Mouse (Mus musculus): Measurements from ENCODE around the gene Zbtb43.

Gene Zbtb43

DNA sequence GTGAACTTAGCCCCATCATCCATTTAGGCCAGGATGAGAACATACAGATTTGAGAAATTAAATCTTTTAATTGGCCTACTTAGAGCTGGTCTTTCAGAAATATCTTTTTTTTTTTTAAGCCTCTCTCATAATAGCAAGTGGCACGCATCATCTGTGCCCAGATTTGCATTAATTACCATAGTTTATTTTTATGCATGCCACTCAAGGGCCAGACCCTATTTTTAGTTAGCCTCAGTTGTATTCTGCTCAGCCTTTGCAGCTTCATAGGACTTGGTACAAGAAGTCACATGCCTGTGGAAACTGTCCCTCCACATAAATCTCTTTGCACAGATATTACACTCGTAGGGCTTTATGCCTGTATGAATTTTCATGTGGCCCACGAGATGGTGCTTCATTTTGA, 14.9 kb downstream of the Zbtb43 start:
- no peak for DNase-seq

GRCm38 (mm10) chr2:33452721-33453120, 15.6 kb downstream of the Zbtb43 start:
- no peak for DNase-seq

- DNase-seq, result no peak
These were observed 16.2 kb downstream of the Zbtb43 start for GRCm38 (mm10) chr2:33452140-33452539.

- DNase-seq, result no peak
These were observed 17.1 kb downstream of the Zbtb43 start for GRCm38 (mm10) chr2:33451038-33451978.

- peak; percentile 65 for DNase-seq
These were observed 19.1 kb downstream of the Zbtb43 start for GRCm38 (mm10) chr2:33449119-33449873.

DNA sequence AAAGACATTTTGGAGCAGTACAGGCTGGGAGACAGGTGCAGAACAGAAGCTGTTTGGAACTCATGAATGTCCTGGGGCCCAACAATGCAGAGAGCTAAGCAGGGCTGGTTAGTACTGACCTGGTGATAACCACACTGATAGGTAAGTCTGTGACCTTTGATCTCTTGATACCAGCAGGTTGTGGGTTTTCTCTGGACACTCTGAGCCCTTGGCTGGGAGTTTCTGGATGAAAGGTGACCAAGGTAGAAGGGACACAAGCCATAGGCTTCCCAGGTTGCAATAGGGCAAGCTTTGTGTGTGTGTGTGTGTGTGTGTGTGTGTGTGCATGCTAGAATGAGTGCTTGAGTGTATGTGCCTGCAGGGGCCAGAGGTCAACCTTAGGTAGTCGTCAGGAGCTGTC, 21.6 kb downstream of the Zbtb43 start:
- no peak for DNase-seq

DNA sequence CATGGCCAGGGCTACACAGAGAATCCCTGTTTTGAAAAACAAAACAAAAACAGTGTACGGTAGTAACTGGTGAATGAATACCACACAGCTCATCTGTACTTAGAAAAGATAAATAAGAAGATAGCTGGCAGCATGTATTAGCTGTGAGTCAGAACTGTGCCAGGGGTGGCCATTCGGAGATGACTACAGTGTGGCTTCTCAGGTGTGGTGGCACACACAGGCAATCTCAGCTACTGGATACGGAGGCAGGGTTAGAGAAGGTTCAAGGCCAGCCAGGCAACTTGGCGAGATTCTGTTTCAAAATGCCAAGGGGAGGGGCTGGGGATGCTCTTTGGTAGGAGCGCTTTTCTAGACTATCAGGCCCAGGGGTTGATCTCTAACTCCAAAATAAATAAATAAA, 22.6 kb downstream of the Zbtb43 start:
- DNase-seq, result no peak

DNA sequence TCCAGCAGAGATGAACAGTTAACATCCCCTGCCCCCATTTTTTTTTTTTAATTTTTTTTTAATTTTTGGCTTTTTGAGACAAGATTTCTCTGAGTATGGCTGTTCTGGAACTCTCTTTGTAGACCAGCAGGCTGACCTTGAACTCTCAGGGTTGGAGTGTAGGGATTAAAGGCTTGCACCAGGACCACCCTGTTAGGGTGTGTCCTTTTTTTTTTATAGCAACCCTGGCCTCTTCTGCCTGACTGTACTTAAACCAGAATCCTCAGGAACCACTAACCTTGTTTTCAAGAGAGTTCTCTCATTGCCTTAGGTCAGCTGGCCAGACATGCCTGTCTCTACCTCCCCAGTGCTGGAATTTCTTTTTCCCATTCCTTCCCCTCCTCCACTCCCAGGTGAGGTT, 23.5 kb downstream of the Zbtb43 start:
- no peak for DNase-seq

DNA sequence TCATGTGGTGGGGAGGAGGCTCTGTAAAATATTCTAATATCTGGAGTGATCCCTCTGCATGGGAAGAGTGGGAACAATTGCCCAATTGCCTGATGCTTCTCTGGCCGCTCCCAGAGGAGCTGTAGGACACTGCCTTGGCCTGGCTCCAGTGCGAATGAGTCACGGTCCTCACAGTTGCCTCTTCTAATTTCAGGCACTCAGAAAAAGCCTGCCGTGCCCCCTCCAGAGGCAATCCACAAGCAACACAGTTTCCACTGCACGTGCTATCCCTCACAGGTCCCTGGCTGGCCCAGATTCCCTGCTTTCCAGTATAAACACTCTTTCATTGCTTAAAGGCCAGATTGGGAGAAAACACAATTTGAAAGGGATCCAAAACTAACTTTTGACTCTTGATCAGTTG, 24.0 kb downstream of the Zbtb43 start:
- peak; percentile 80 for DNase-seq

GRCm38 (mm10) chr2:33442701-33443100, 25.7 kb downstream of the Zbtb43 start:
- DNase-seq, result no peak

- DNase-seq, result no peak
These were observed 27.5 kb downstream of the Zbtb43 start for GRCm38 (mm10) chr2:33440893-33441292.

GRCm38 (mm10) chr2:33439980-33440670, 28.2 kb downstream of the Zbtb43 start:
- no peak for DNase-seq

DNA sequence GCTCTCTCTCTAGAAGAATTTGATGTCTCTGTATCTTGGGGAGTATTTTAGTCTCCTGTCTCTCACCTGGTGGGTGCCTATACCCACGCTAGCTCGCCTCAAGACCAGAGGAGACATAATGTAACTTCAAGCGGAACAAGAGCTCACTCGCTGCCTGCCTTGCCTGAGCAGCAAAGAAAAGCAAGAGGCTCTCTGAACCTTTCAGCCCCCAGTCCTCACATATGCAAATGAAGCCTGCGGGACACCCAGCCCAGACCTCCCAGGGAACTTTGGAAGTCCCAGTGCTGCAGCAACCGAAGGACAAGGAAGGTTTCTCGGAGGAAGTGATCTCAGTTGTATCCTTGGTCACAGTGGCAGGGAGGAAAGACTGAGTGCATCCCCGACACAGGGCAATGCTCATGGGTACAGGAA, 28.9 kb downstream of the Zbtb43 start:
- no peak for DNase-seq

GRCm38 (mm10) chr2:33438377-33438776, 30.0 kb downstream of the Zbtb43 start:
- no peak for DNase-seq

GRCm38 (mm10) chr2:33437184-33437583, 31.2 kb downstream of the Zbtb43 start:
- DNase-seq, result no peak

DNA sequence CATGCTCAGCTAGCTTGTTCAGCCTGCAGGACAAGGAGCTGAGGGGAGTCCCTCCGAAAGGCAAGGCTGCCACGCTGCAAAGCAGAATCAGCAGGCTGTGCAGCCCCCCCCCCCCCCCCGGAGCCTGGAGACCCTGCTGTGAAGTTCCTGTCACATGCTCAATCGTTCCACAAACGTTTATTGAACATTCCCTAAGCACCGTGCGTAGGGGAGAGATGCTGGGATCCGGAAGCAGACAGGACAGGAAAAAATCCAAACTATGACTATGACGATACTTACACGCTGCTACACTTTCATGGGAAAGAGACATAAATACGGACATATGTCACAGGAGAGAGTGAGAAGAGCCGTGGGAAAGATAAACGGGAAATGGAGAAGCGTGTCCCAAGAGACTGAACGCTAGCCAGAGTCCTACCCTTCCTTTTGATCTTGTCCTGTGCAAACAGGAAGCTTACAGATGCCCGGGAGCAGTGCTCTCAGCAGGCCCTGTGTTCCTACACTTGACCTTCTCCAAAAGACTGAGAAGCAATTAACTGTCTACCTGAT, 32.3 kb downstream of the Zbtb43 start:
- no peak for DNase-seq

- DNase-seq, result no peak
These were observed 33.2 kb downstream of the Zbtb43 start for GRCm38 (mm10) chr2:33435036-33435650.

- DNase-seq, result no peak
These were observed 35.5 kb downstream of the Zbtb43 start for GRCm38 (mm10) chr2:33432877-33433276.

GRCm38 (mm10) chr2:33430771-33431699, 37.3 kb downstream of the Zbtb43 start, which contains the start of gene Zbtb34:
Zbtb34 (minus strand) TSS chr2:33431324.
- peak; percentile 62 for DNase-seq

DNA sequence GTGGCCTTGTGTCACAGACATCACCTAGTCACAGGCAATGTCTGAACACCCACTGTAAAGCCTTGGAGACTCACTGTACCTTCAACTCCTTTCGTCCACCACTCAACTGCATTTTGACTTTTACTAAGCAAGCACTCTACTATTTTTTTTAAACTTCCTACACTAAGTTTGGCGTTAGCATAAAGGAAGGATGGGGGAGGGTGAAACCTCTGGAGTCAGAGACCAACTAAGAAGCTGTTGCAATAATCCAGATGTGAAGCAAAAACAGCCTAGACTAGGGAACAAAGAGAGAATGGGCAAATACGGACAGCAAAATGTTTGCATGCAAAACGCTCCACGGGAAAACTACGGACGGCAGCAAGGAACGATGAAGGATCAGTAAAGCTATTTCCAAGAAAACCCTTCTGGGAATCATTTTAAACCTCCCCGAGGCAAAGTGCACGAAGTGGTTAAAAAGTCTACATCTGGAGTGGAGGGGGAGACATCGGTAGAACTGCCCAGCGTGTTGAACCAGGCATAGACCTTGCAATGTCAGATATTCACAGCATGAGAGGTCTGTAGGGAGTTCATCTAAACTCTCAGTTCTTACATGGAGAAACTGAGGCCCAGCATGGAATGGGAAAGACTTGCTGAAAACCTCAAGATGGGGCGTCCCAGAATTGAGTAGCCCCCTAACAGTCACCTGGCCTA, 38.1 kb downstream of the Zbtb43 start:
- no peak for DNase-seq

GRCm38 (mm10) chr2:33429339-33429738, 39.0 kb downstream of the Zbtb43 start:
- no peak for DNase-seq
